Comparison of ENCODE assay signal across 9 mouse cellular contexts in genomic region chr14:103088624-103089023, GRCm38 (mm10). TPM values are rescaled to one million over a fixed set of nuclear protein-coding genes. Genes with fewer than 3 reads are reported as not detected.
A peak's percentile ranks its signal among the peaks of the same experiment; 100 is the strongest.
DNase-seq lines count a peak whose midpoint lies in the region; ATAC-seq lines count a peak whose summit lies in the region.
"Had no signal": no experiment of that assay in that cellular context is flagged by ENCODE, and none has a peak within 500 bp of the region (broad histone marks: within the 10 kb centered on the region; RNA-seq: fewer than 3 reads in every experiment).

No protein-coding gene starts in this region.

- no peak overlapping the region for H3K27ac ChIP-seq in neural tube, embryonic 15.5 days (replicated peaks)
- H3K27ac ChIP-seq: hindbrain, embryonic 15.5 days had no signal

- ATAC-seq in neural tube, embryonic 15.5 days (ENCODE audit: low FRiP score): no peak

- no peak overlapping the region for H3K4me3 ChIP-seq in neural tube, embryonic 15.5 days (replicated peaks)
- H3K4me3 ChIP-seq: hindbrain, embryonic 15.5 days had no signal

- no peaks in the 10 kb centered on the region for H3K27me3 ChIP-seq in neural tube, embryonic 15.5 days (replicated peaks)
- H3K27me3 ChIP-seq: hindbrain, embryonic 15.5 days had no signal

- no peak overlapping the region for H3K4me2 ChIP-seq in neural tube, embryonic 15.5 days
- H3K4me2 ChIP-seq: hindbrain, embryonic 15.5 days had no signal

- 66% methylated on average over 6 of the region's 6 CpGs for WGBS in neural tube, embryonic 15.5 days

- peaks cover 9% of the 10 kb centered on the region for H3K4me1 ChIP-seq in neural tube, embryonic 15.5 days

- H3K9ac ChIP-seq in neural tube, embryonic 15.5 days (replicated peaks): no peak overlapping the region
- H3K9ac ChIP-seq: hindbrain, embryonic 15.5 days had no signal

- H3K36me3 ChIP-seq in neural tube, embryonic 15.5 days: peaks cover 45% of the 10 kb centered on the region

- peak; percentile 65 for DNase-seq in adrenal gland, postnatal 10 days
- DNase-seq in adrenal gland, postnatal 4 days (ENCODE audit: low spot score in 2 of 2): no peak
- peak; percentile 32 for DNase-seq in neural tube, embryonic 10.5 days (ENCODE audit: extremely low spot score, low spot score)
- peak; percentile 72 to 83 for DNase-seq in cerebellum, postnatal 10 days
- peak; percentile 33 for DNase-seq in hindlimb bud, embryonic 11.5 days (ENCODE audit: extremely low spot score, low read depth, low spot score)
- peak; percentile 72 for DNase-seq in lung, postnatal 25 days (ENCODE audit: low spot score)
- DNase-seq in thymus, postnatal 0 days (ENCODE audit: low spot score): peak; percentile 58

- no peaks in the 10 kb centered on the region for H3K9me3 ChIP-seq in neural tube, embryonic 15.5 days (replicated peaks)
- H3K9me3 ChIP-seq: hindbrain, embryonic 15.5 days had no signal

RNA-seq across cellular contexts. Expression of gene Fbxl3, which starts 10.7 kb away (rescaled TPM):
- 10 to 100 TPM; 66.4 to 75.9 TPM for total RNA-seq in adrenal gland, postnatal 10 days (2021)
- total RNA-seq in adrenal gland, postnatal 4 days (2021): 10 to 100 TPM; 93.1 to 98.2 TPM
- polyA plus RNA-seq in neural tube, embryonic 15.5 days (2015; fragmentation: Nextera tagmentation; extraction: Ambion mirVana): 18.5 and 20.0 TPM in 2 replicates
- 25.0 and 29.3 TPM in 2 replicates for polyA plus RNA-seq in thymus, postnatal 0 days (2015; fragmentation: Nextera tagmentation; extraction: Ambion mirVana)

RNA-seq across cellular contexts. Expression of gene Cln5, which starts 18.6 kb away (rescaled TPM):
- total RNA-seq in adrenal gland, postnatal 10 days (2021): 10 to 100 TPM; 20.6 to 20.8 TPM
- total RNA-seq in adrenal gland, postnatal 4 days (2021): 10 to 100 TPM; 19.2 to 23.7 TPM
- 12.9 and 15.9 TPM in 2 replicates for polyA plus RNA-seq in neural tube, embryonic 15.5 days (2015; fragmentation: Nextera tagmentation; extraction: Ambion mirVana)
- polyA plus RNA-seq in thymus, postnatal 0 days (2015; fragmentation: Nextera tagmentation; extraction: Ambion mirVana): 25.6 and 28.6 TPM in 2 replicates

RNA-seq across cellular contexts. Expression of gene Acod1, which starts 41.8 kb away (rescaled TPM):
- not detected for total RNA-seq in adrenal gland, postnatal 10 days (2021)
- not detected for total RNA-seq in adrenal gland, postnatal 4 days (2021)
- polyA plus RNA-seq in neural tube, embryonic 15.5 days (2015; fragmentation: Nextera tagmentation; extraction: Ambion mirVana): not detected in 2 replicates
- 0.18 and 0.19 TPM in 2 replicates for polyA plus RNA-seq in thymus, postnatal 0 days (2015; fragmentation: Nextera tagmentation; extraction: Ambion mirVana)
- polyA plus RNA-seq: hindbrain, embryonic 15.5 days had no signal

Comparison
In these comparisons a context has a peak if more than half of its experiments do, and no peak if none do; other contexts are left out.
1. DNase-seq: peak in adrenal gland, postnatal 10 days (single experiment), neural tube, embryonic 10.5 days (single experiment), cerebellum, postnatal 10 days (2 of 2), hindlimb bud, embryonic 11.5 days (single experiment), lung, postnatal 25 days (single experiment) and thymus, postnatal 0 days (single experiment); none in adrenal gland, postnatal 4 days (0 of 2).